Mouse (Mus musculus) MEL (cell line): Measurements from ENCODE around the gene 9430007A20Rik.

Experiments used
- CHD2 ChIP-seq: IDR thresholded peaks from 2 replicates; pipeline ENCODE4 v1.6.1; 2011; ENCODE audit warnings: low read length, improper control_type of control experiment
- CTCF ChIP-seq, 3 experiments: IDR thresholded peaks in 2 of 3; conservative IDR thresholded peaks in 1 of 3; 2 replicates each; pipeline ENCODE4 v1.5.1; 2011 to 2012; ENCODE audit warnings: low read length in 3 of 3, low read depth in 2 of 3, mild to moderate bottlenecking in 2 of 3, improper control_type of control experiment in 1 of 3, inconsistent platforms in 1 of 3, mixed read lengths in 1 of 3, moderate library complexity in 1 of 3; ENCODE audit not compliant: control insufficient read depth in 1 of 3, insufficient read depth in 1 of 3, poor library complexity in 1 of 3, severe bottlenecking in 1 of 3
- EP300 ChIP-seq, 2 experiments: IDR thresholded peaks; 2 replicates each; pipeline ENCODE4 v1.6.1; 2011; ENCODE audit warnings: improper control_type of control experiment in 2 of 2, low read length in 2 of 2, low read depth in 1 of 2, mild to moderate bottlenecking in 1 of 2
- ETS1 ChIP-seq: IDR thresholded peaks from 2 replicates; pipeline ENCODE4 v1.6.1; 2012; ENCODE audit warnings: low read depth, mild to moderate bottlenecking, inconsistent platforms, low read length, improper control_type of control experiment, moderate library complexity
- GATA1 ChIP-seq: IDR thresholded peaks from 2 replicates; pipeline ENCODE4 v1.6.1; 2011; ENCODE audit warnings: low read depth, low read length, improper control_type of control experiment
- MAFK ChIP-seq: IDR thresholded peaks from 2 replicates; pipeline ENCODE4 v1.6.1; 2011; ENCODE audit warnings: low read depth, mild to moderate bottlenecking, low read length, improper control_type of control experiment, borderline replicate concordance
- POLR2A ChIP-seq, 2 experiments: IDR thresholded peaks; 2 replicates each; pipeline ENCODE4 v1.6.1; 2011 to 2012; ENCODE audit warnings: low read length in 2 of 2, mild to moderate bottlenecking in 2 of 2, control low read depth in 1 of 2, improper control_type of control experiment in 1 of 2, low read depth in 1 of 2, moderate library complexity in 1 of 2; ENCODE audit not compliant: control insufficient read depth in 1 of 2, insufficient read depth in 1 of 2, poor library complexity in 1 of 2
- POLR2AphosphoS2 ChIP-seq: IDR thresholded peaks from 2 replicates; pipeline ENCODE4 v1.6.1; 2011; ENCODE audit warnings: low read length, improper control_type of control experiment
- SIN3A ChIP-seq: IDR thresholded peaks from 2 replicates; pipeline ENCODE4 v1.6.1; 2012; ENCODE audit warnings: low read length, improper control_type of control experiment, inconsistent platforms
- TBP ChIP-seq: IDR thresholded peaks from 2 replicates; pipeline ENCODE4 v1.8.0; 2011; ENCODE audit warnings: low read depth, low read length, improper control_type of control experiment
- USF1 ChIP-seq: IDR thresholded peaks from 2 replicates; pipeline ENCODE4 v1.6.1; 2014; ENCODE audit warnings: low read depth, mild to moderate bottlenecking, inconsistent platforms, low read length, improper control_type of control experiment, moderate library complexity
- ZC3H11A ChIP-seq: IDR thresholded peaks from 2 replicates; pipeline ENCODE4 v1.6.1; 2012; ENCODE audit warnings: low read depth, mild to moderate bottlenecking, inconsistent platforms, low read length, improper control_type of control experiment
- ZKSCAN1 ChIP-seq: IDR thresholded peaks from 2 replicates; pipeline ENCODE4 v1.6.1; 2012; ENCODE audit warnings: low read depth, mild to moderate bottlenecking, inconsistent platforms, low read length, improper control_type of control experiment, moderate library complexity
- ZMIZ1 ChIP-seq: IDR thresholded peaks from 2 replicates; pipeline ENCODE4 v1.6.1; 2012; ENCODE audit warnings: low read depth, mild to moderate bottlenecking, inconsistent platforms, low read length, improper control_type of control experiment, moderate library complexity

- no peak for TF ChIP-seq TBP
- TF ChIP-seq EP300 (IDR thresholded peaks at IDR 0.05; ENCODE audit: low read depth in 1 of 2, low read length in 2 of 2), result no peak
- no peak for TF ChIP-seq GATA1
- no peak for TF ChIP-seq POLR2A (IDR thresholded peaks at IDR 0.05; ENCODE audit: control insufficient read depth in 1 of 2, insufficient read depth in 1 of 2, low read depth in 1 of 2, low read length in 2 of 2, poor library complexity in 1 of 2)
- no peak for TF ChIP-seq USF1
- no peak for TF ChIP-seq ZC3H11A
- TF ChIP-seq MAFK, result no peak
- no peak for TF ChIP-seq CTCF (IDR thresholded peaks at IDR 0.05 in 2 of 3, conservative IDR thresholded peaks at IDR 0.05 in 1 of 3; ENCODE audit: control insufficient read depth in 1 of 3, insufficient read depth in 1 of 3, low read depth in 2 of 3, low read length in 3 of 3, poor library complexity in 1 of 3, severe bottlenecking in 1 of 3)
- TF ChIP-seq ETS1, result no peak
- no peak for TF ChIP-seq POLR2AphosphoS2
- TF ChIP-seq CHD2, result no peak
- TF ChIP-seq SIN3A, result no peak
- TF ChIP-seq ZKSCAN1, result no peak
- no peak for TF ChIP-seq ZMIZ1
These were observed 48.1 kb downstream of the 9430007A20Rik start for GRCm38 (mm10) chr4:144567752-144568151.
